ENCODE assay signal across 21 mouse cellular contexts in the genomic region with DNA sequence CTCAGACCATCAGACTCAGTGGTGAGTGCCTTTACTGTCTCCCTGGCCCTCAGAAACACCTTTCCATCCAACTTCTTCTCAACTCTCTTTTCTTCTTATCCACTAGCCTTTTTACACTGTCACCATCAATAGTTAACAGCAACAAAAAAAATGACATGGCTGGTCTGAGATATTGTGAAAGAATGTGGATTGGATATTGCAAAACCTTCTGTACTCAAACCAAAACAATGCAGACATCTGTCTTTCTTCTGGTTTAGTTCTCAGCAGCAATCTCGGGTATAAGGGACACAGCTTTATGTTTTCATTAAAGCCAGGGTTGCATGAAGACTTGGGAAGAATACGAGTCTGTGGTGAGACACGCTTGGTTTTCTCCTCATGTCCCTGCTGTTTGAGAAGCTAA. TPM values are rescaled to one million over a fixed set of nuclear protein-coding genes. Genes with fewer than 3 reads are reported as not detected.
DNase-seq lines count a peak whose midpoint lies in the region; ATAC-seq and TF ChIP-seq lines count a peak whose summit lies in the region.
"Had no signal": no experiment of that assay in that cellular context is flagged by ENCODE, and none has a peak within 500 bp of the region (broad histone marks: within the 10 kb centered on the region; RNA-seq: fewer than 3 reads in every experiment).

No protein-coding gene starts in this region.

- 65% methylated on average over 3 of the region's 3 CpGs for WGBS in liver, adult 2 months
- WGBS in liver, postnatal 0 days (ENCODE audit: insufficient replicate concordance): 64% methylated on average over 3 of the region's 3 CpGs
- WGBS in forebrain, embryonic 13.5 days: 71% methylated on average over 3 of the region's 3 CpGs

- no peak for TF ChIP-seq EP300 in liver, postnatal 0 days (IDR thresholded peaks at IDR 0.05; ENCODE audit: low read depth)

- H3K4me3 ChIP-seq in liver, adult 2 months (ENCODE audit: insufficient read depth, low read depth, low read length): no peak overlapping the region
- no peak overlapping the region for H3K4me3 ChIP-seq in liver, postnatal 0 days (ENCODE audit: low read depth, low read length)
- H3K4me3 ChIP-seq in embryonic fibroblast, embryonic 13.5 days (ENCODE audit: insufficient read depth, low read length): no peak overlapping the region
- H3K4me3 ChIP-seq in forebrain, embryonic 13.5 days: no peak overlapping the region
- H3K4me3 ChIP-seq: embryonic facial prominence, embryonic 10.5 days; erythroblast, embryonic 14.5 days; heart, embryonic 12.5 days; hindbrain, embryonic 12.5 days had no signal

- TF ChIP-seq CTCF in liver, adult 2 months (IDR thresholded peaks at IDR 0.05; ENCODE audit: low read depth, low read length): no peak
- no peak for TF ChIP-seq CTCF in liver, postnatal 0 days (IDR thresholded peaks at IDR 0.05; ENCODE audit: low read depth)
- TF ChIP-seq CTCF in embryonic fibroblast, embryonic 13.5 days (IDR thresholded peaks at IDR 0.05; ENCODE audit: borderline replicate concordance, insufficient read depth, low read length): no peak

- H3K4me1 ChIP-seq in liver, adult 2 months (ENCODE audit: control insufficient read depth, insufficient read depth, low read length): peaks cover 10% of the 10 kb centered on the region; the same call in 1 of the 2 replicates
- peaks cover 11% of the 10 kb centered on the region for H3K4me1 ChIP-seq in liver, postnatal 0 days (ENCODE audit: insufficient read depth)
- H3K4me1 ChIP-seq in embryonic fibroblast, embryonic 13.5 days (ENCODE audit: control insufficient read depth, insufficient read depth, low read length): peaks cover 7% of the 10 kb centered on the region; the same call in 1 of the 2 replicates
- H3K4me1 ChIP-seq in forebrain, embryonic 13.5 days: peaks cover 12% of the 10 kb centered on the region

- no peak overlapping the region for H3K9ac ChIP-seq in liver, adult 2 months (ENCODE audit: low read depth, low read length)
- no peak overlapping the region for H3K9ac ChIP-seq in liver, postnatal 0 days (replicated peaks)
- H3K9ac ChIP-seq in forebrain, embryonic 13.5 days: no peak overlapping the region
- H3K9ac ChIP-seq: heart, embryonic 12.5 days; hindbrain, embryonic 12.5 days had no signal

- no peak for ATAC-seq in liver, postnatal 0 days
- ATAC-seq in forebrain, embryonic 13.5 days: no peak
- ATAC-seq: forebrain, embryonic 16.5 days; hindbrain, postnatal 0 days had no signal

- no peak overlapping the region for H3K4me2 ChIP-seq in liver, postnatal 0 days (ENCODE audit: low read depth, low read length)
- no peak overlapping the region for H3K4me2 ChIP-seq in forebrain, embryonic 13.5 days
- H3K4me2 ChIP-seq: heart, embryonic 12.5 days; hindbrain, embryonic 12.5 days had no signal

- TF ChIP-seq POLR2A in liver, adult 2 months (IDR thresholded peaks at IDR 0.05; ENCODE audit: extremely low read depth, insufficient read depth, low read length): no peak
- TF ChIP-seq POLR2A in embryonic fibroblast, embryonic 13.5 days (IDR thresholded peaks at IDR 0.05; ENCODE audit: low read depth, low read length): no peak

- no peaks in the 10 kb centered on the region for H3K9me3 ChIP-seq in liver, postnatal 0 days (ENCODE audit: low read length)
- H3K9me3 ChIP-seq in forebrain, embryonic 13.5 days (replicated peaks): no peaks in the 10 kb centered on the region
- H3K9me3 ChIP-seq: embryonic facial prominence, embryonic 10.5 days; heart, embryonic 12.5 days; hindbrain, embryonic 12.5 days had no signal

- no peaks in the 10 kb centered on the region for H3K79me2 ChIP-seq in liver, adult 2 months (ENCODE audit: control insufficient read depth, insufficient read depth, low read length)

- no peaks in the 10 kb centered on the region for H3K36me3 ChIP-seq in liver, adult 2 months (ENCODE audit: control insufficient read depth, insufficient read depth, low read length)
- no peaks in the 10 kb centered on the region for H3K36me3 ChIP-seq in liver, postnatal 0 days (replicated peaks; ENCODE audit: insufficient read depth, low read length)
- H3K36me3 ChIP-seq in forebrain, embryonic 13.5 days (ENCODE audit: poor library complexity, severe bottlenecking): no peaks in the 10 kb centered on the region
- H3K36me3 ChIP-seq: embryonic facial prominence, embryonic 10.5 days; heart, embryonic 12.5 days; hindbrain, embryonic 12.5 days had no signal

- no peak overlapping the region for H3K27ac ChIP-seq in liver, adult 2 months (replicated peaks; ENCODE audit: insufficient read depth, low read depth, low read length)
- H3K27ac ChIP-seq in liver, postnatal 0 days (ENCODE audit: low read depth): no peak overlapping the region
- peak overlapping the region; percentile 75 for H3K27ac ChIP-seq in embryonic fibroblast, embryonic 13.5 days (ENCODE audit: insufficient read depth, low read length)
- H3K27ac ChIP-seq in forebrain, embryonic 13.5 days: no peak overlapping the region
- H3K27ac ChIP-seq: embryonic facial prominence, embryonic 10.5 days; hindbrain, embryonic 12.5 days; hindbrain, postnatal 0 days had no signal

- DNase-seq in liver, adult 2 months (ENCODE audit: extremely low read depth, low read depth, low spot score): peak; percentile 78
- no peak for DNase-seq in liver, postnatal 0 days
- DNase-seq in Muller cell, postnatal 12 days (ENCODE audit: inconsistent ontology term): peak; percentile 43
- no peak for DNase-seq in gastrocnemius, postnatal 10 days
- DNase-seq in embryo, embryonic 10 days (ENCODE audit: low spot score): no peak
- DNase-seq: adrenal gland, postnatal 10 days; cerebellum, adult 11-12 months; cerebellum, adult 9-10 months; cerebellum, postnatal 25 days; gastrocnemius, postnatal 14 days; heart, postnatal 36 days; kidney, adult 11 months had no signal

- peaks cover 2% of the 10 kb centered on the region; the same call in 1 of the 2 replicates for H3K27me3 ChIP-seq in liver, adult 2 months (ENCODE audit: control insufficient read depth, insufficient read depth, low read length)
- H3K27me3 ChIP-seq in liver, postnatal 0 days (ENCODE audit: insufficient read depth, low read length): no peaks in the 10 kb centered on the region
- peaks cover 18% of the 10 kb centered on the region for H3K27me3 ChIP-seq in forebrain, embryonic 13.5 days
- H3K27me3 ChIP-seq: CH12.LX had no signal

RNA-seq across cellular contexts. Expression of gene Ptgfr, which starts 3.3 kb away (rescaled TPM):
- total RNA-seq in liver, adult 2 months (2014; rRNA removed): 0.18 and 0.20 TPM in 2 replicates
- 0.11 TPM in 1 of 2 replicates, not detected in the other for polyA plus RNA-seq in liver, adult 2 months (2012; rRNA removed)
- polyA plus RNA-seq in liver, postnatal 0 days (2015; fragmentation: Nextera tagmentation; extraction: Ambion mirVana): not detected in 2 replicates
- 3.8 and 10.6 TPM in 2 replicates for polyA plus RNA-seq in embryonic fibroblast, embryonic 13.5 days (2011; ENCODE audit: insufficient read length, low read depth, missing spikeins)
- 0.27 and 0.28 TPM in 2 replicates for polyA plus RNA-seq in forebrain, embryonic 13.5 days (2015; fragmentation: Nextera tagmentation; extraction: Ambion mirVana)
- total RNA-seq in gastrocnemius, postnatal 10 days (2021): 1 to 10 TPM; 2.2 to 2.7 TPM
- total RNA-seq: CH12.LX had no signal
- polyA plus RNA-seq: erythroblast, embryonic 14.5 days had no signal

Comparison
In these comparisons a context has a peak if more than half of its experiments do, and no peak if none do; other contexts are left out.
1. DNase-seq: peak in liver, adult 2 months (single experiment) and Muller cell, postnatal 12 days (single experiment); none in liver, postnatal 0 days (single experiment), gastrocnemius, postnatal 10 days (single experiment) and embryo, embryonic 10 days (single experiment).